Mouse (Mus musculus) ES-E14 (cell line): Measurements from ENCODE around the gene Podnl1. TPM values are rescaled to one million over a fixed set of nuclear protein-coding genes. Genes with fewer than 3 reads are reported as not detected.

ENCODE experiments used
- DNase-seq: peaks from one replicate; pipeline ENCODE4 v3.0.0-alpha.2; 2013; ENCODE audit warnings: low read depth, low spot score
- H3K27ac ChIP-seq: 2 replicates; pipeline ENCODE4 v1.5.1; 2012; ENCODE audit warnings: low read depth, mild to moderate bottlenecking, low read length, moderate library complexity, mixed read lengths; ENCODE audit not compliant: poor library complexity, insufficient read depth, severe bottlenecking
- H3K36me3 ChIP-seq: 2 replicates; pipeline ENCODE4 v1.6.1; 2012; ENCODE audit warnings: mild to moderate bottlenecking, low read length, moderate library complexity, mixed read lengths; ENCODE audit not compliant: control insufficient read depth, poor library complexity, insufficient read depth, severe bottlenecking
- H3K4me1 ChIP-seq, 2 experiments: fragments of 150-350 bp in 1 of 2; sonication (generic) in 1 of 2; 2 replicates each; pipeline ENCODE4 v1.6.1; 2012; ENCODE audit warnings: low read length in 2 of 2, mild to moderate bottlenecking in 1 of 2, mixed read lengths in 1 of 2; ENCODE audit not compliant: control insufficient read depth in 2 of 2, insufficient read depth in 2 of 2, poor library complexity in 1 of 2
- H3K4me3 ChIP-seq, 2 experiments: fragments of 150-350 bp in 1 of 2; sonication (generic) in 1 of 2; 2 replicates each; pipeline ENCODE4 v1.5.1; 2012; ENCODE audit warnings: low read length in 2 of 2, low read depth in 1 of 2, mild to moderate bottlenecking in 1 of 2, mixed read lengths in 1 of 2; ENCODE audit not compliant: insufficient read depth in 1 of 2, poor library complexity in 1 of 2, severe bottlenecking in 1 of 2
- H3K9ac ChIP-seq: 2 replicates; pipeline ENCODE4 v1.6.1; 2012; ENCODE audit warnings: low read depth, mild to moderate bottlenecking, low read length, mixed read lengths; ENCODE audit not compliant: poor library complexity, insufficient read depth, severe bottlenecking
- H3K9me3 ChIP-seq: fragments of 150-350 bp; sonication (generic); 2 replicates; pipeline ENCODE4 v1.6.1; 2012; ENCODE audit warnings: low read depth, mild to moderate bottlenecking, low read length; ENCODE audit not compliant: control insufficient read depth, insufficient read depth
- CHD2 ChIP-seq: IDR thresholded peaks from 2 replicates; pipeline ENCODE4 v1.6.1; 2014; ENCODE audit warnings: mild to moderate bottlenecking, low read depth, low read length, inconsistent platforms
- HCFC1 ChIP-seq: IDR thresholded peaks from 2 replicates; pipeline ENCODE4 v1.6.1; 2012; ENCODE audit warnings: low read length, inconsistent platforms, borderline replicate concordance; ENCODE audit not compliant: insufficient read depth
- MAFK ChIP-seq: IDR thresholded peaks from 2 replicates; pipeline ENCODE4 v1.6.1; 2014; ENCODE audit warnings: mild to moderate bottlenecking, low read depth, low read length, inconsistent platforms; ENCODE audit not compliant: insufficient read depth
- ZC3H11A ChIP-seq: IDR thresholded peaks from 2 replicates; pipeline ENCODE4 v1.6.1; 2012; ENCODE audit warnings: low read depth, mild to moderate bottlenecking, inconsistent platforms, low read length, borderline replicate concordance
- ZNF384 ChIP-seq: IDR thresholded peaks from 2 replicates; pipeline ENCODE4 v1.6.1; 2012; ENCODE audit warnings: low read depth, low read length, inconsistent platforms
- in situ Hi-C, 2 experiments: fragments of 600-800 bp; cut with MboI; formaldehyde crosslinking; loops; one replicate each; pipeline ENCODE4 v1.15.1; 2025; ENCODE audit warnings: low sequenced_read_pairs in 2 of 2, inconsistent platforms in 1 of 2; ENCODE audit not compliant: unreplicated experiment in 2 of 2
- total RNA-seq: library from RNA; depleted of rRNA; stranded (reverse); fragments of 300-350 nt; gene quantifications from 2 replicates; pipeline ENCODE4 v1.2.3, GENCODE M21; 2012; rRNA removed

Podnl1 gene
- total RNA-seq, 1 experiment, result 1.5 TPM

- peaks cover 16% of the 10 kb centered on the region for H3K36me3 ChIP-seq
- H3K4me1 ChIP-seq, result peaks cover 18 to 34% of the 10 kb centered on the region in 2 experiments
- peak overlapping the region; percentile 51; the same call in 1 of the 2 replicates for H3K27ac ChIP-seq
- no peaks in the 10 kb centered on the region for H3K9me3 ChIP-seq
- H3K4me3 ChIP-seq, result no peak overlapping the region
- TF ChIP-seq MAFK, result no peak
- no peak for TF ChIP-seq CHD2
- TF ChIP-seq HCFC1, result no peak
- no peak for TF ChIP-seq ZC3H11A
- no peak for TF ChIP-seq ZNF384
- DNase-seq, result no peak
- in situ Hi-C loops, result no loop called here
- H3K9ac ChIP-seq, result no peak overlapping the region
Observed at GRCm38 (mm10) chr8:84177405-84177804, 51.6 kb downstream of the Podnl1 start.

GRCm38 (mm10) chr8:84178592-84178991, 52.8 kb downstream of the Podnl1 start:
- Histone ChIP-seq H3K27ac (peak overlapping the region; percentile 40; the same call in 1 of the 2 replicates), H3K9me3 (no peaks in the 10 kb centered on the region), H3K4me1 (peaks cover 18 to 35% of the 10 kb centered on the region in 2 experiments), H3K36me3 (peaks cover 10% of the 10 kb centered on the region), H3K4me3 (no peak overlapping the region; a peak in 1 of 4 replicates), H3K9ac (peak overlapping the region; percentile 54; the same call in 1 of the 2 replicates)
- in situ Hi-C loops, result no loop called here
- DNase-seq, result no peak
- no peak for TF ChIP-seq ZC3H11A
- no peak for TF ChIP-seq CHD2
- TF ChIP-seq ZNF384, result no peak
- TF ChIP-seq HCFC1, result no peak
- no peak for TF ChIP-seq MAFK

- peak overlapping the region; percentile 58; the same call in 1 of the 2 replicates for H3K27ac ChIP-seq
- DNase-seq, result no peak
- peak overlapping the region; percentile 46 for H3K9ac ChIP-seq
- peak overlapping the region; percentile 46; a peak in 3 of 4 replicates for H3K4me3 ChIP-seq
- no peak for TF ChIP-seq ZC3H11A
- TF ChIP-seq HCFC1, result no peak
- H3K36me3 ChIP-seq, result peaks cover 2% of the 10 kb centered on the region; the same call in 1 of the 2 replicates
- H3K4me1 ChIP-seq, result peaks cover 24 to 37% of the 10 kb centered on the region in 2 experiments
- no peaks in the 10 kb centered on the region for H3K9me3 ChIP-seq
- in situ Hi-C loops, result no loop called here
Observed at GRCm38 (mm10) chr8:84179946-84180345, 54.2 kb downstream of the Podnl1 start.

DNA sequence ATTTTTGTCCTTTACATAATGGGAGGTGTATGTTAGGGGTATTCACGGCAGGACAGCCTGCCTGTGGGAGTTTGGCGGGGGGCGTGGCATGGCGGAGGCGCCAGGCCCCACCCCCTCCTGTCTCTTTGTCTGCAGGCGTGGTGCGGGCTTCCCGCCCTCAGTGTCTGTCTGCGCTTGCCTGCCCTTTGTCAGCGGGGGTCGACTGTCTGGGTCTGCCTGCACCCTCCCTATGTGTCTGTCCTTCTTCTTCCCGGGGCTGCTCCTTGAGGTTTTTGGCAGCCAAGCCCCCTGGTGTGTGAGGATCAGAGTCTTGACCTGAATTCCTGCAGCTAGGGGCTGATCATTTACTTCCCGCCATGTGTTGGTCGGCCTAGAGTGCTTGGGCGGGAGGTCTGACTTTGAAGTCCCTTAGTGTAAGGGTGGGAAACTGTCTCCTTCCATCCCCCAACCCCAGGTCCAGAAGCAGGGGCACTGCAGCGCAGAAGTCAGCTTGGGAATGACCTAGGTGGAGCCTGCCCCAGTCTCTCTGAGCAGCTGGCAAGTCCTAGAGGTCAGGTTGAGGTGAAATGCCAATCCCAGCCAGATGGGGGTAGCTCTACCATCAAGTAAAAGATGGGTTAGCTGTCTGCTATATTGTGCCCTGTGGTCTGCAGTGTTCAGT, 54.9 kb downstream of the Podnl1 start:
- no peaks in the 10 kb centered on the region for H3K36me3 ChIP-seq
- H3K9ac ChIP-seq, result peak overlapping the region; percentile 59; the same call in 1 of the 2 replicates
- DNase-seq, result peak; percentile 81
- H3K4me3 ChIP-seq, result peak overlapping the region; percentile 46
- in situ Hi-C loops, result no loop called here
- peaks cover 27 to 40% of the 10 kb centered on the region in 2 experiments for H3K4me1 ChIP-seq
- TF ChIP-seq ZNF384, result no peak
- TF ChIP-seq MAFK, result no peak
- no peak for TF ChIP-seq CHD2
- no peak for TF ChIP-seq HCFC1
- no peak for TF ChIP-seq ZC3H11A
- H3K27ac ChIP-seq, result peak overlapping the region; percentile 76
- no peaks in the 10 kb centered on the region for H3K9me3 ChIP-seq

Other genes with a start within 250 kb of the Podnl1 start
- 119 and 213 TPM in 2 replicates for gene Adgrl1, start 225.9 kb upstream of the Podnl1 start, total RNA-seq
- 1.8 and 3.1 TPM in 2 replicates for gene Gm10644, start 170.8 kb upstream of the Podnl1 start, total RNA-seq
- 30.3 and 43.3 TPM in 2 replicates for gene Asf1b, start 170.5 kb upstream of the Podnl1 start, total RNA-seq
- 19.4 and 31.4 TPM in 2 replicates for gene Prkaca, start 153.0 kb upstream of the Podnl1 start, total RNA-seq
- 125 and 191 TPM in 2 replicates for gene Samd1, start 128.3 kb upstream of the Podnl1 start, total RNA-seq
- 1.2 and 1.8 TPM in 2 replicates for gene 1700067K01Rik, start 124.5 kb upstream of the Podnl1 start, total RNA-seq
- 4.6 and 9.1 TPM in 2 replicates for gene 2210011C24Rik, start 113.8 kb upstream of the Podnl1 start, total RNA-seq
- gene Palm3, start 104.5 kb upstream of the Podnl1 start, total RNA-seq, result 25.5 and 29.0 TPM in 2 replicates
- 0.89 and 3.6 TPM in 2 replicates for gene Il27ra, start 83.4 kb upstream of the Podnl1 start, total RNA-seq
- gene Rln3, start 81.0 kb upstream of the Podnl1 start, total RNA-seq, result 7.3 and 26.6 TPM in 2 replicates
- 1.5 and 1.7 TPM in 2 replicates for gene Gm10643, start 60.9 kb upstream of the Podnl1 start, total RNA-seq
- 16.2 and 22.3 TPM in 2 replicates for gene Rfx1, start 59.2 kb upstream of the Podnl1 start, total RNA-seq
- 53.5 and 62.0 TPM in 2 replicates for gene Dcaf15, start 21.2 kb upstream of the Podnl1 start, total RNA-seq
- gene Cc2d1a, start 21.9 kb downstream of the Podnl1 start, total RNA-seq, result 17.7 and 18.9 TPM in 2 replicates
- 4.9 TPM in 2 replicates for gene 4930432K21Rik, start 22.0 kb downstream of the Podnl1 start, total RNA-seq
- gene Nanos3, start 59.2 kb downstream of the Podnl1 start, total RNA-seq, result 7.0 and 9.9 TPM in 2 replicates
- 22.1 and 24.6 TPM in 2 replicates for gene Zswim4, start 111.1 kb downstream of the Podnl1 start, total RNA-seq
- 148 and 181 TPM in 2 replicates for gene D8Ertd738e, start 123.7 kb downstream of the Podnl1 start, total RNA-seq
- gene Mri1, start 131.3 kb downstream of the Podnl1 start, total RNA-seq, result 32.7 and 55.6 TPM in 2 replicates
- 12.5 and 14.9 TPM in 2 replicates for gene Ccdc130, start 144.4 kb downstream of the Podnl1 start, total RNA-seq